Mouse (Mus musculus) megakaryocyte, embryonic 14.5 days (primary cell): ENCODE data around the gene March11.

Experiments
- FLI1 ChIP-seq: IDR thresholded peaks from 2 replicates; pipeline ENCODE4 v1.6.1; 2012; ENCODE audit warnings: low read length, inconsistent platforms, mixed read lengths
- GATA1 ChIP-seq: IDR thresholded peaks from 3 replicates; pipeline ENCODE4 v1.6.1; 2012; ENCODE audit warnings: mixed read lengths, low read length, inconsistent platforms, borderline replicate concordance

- no peak for TF ChIP-seq FLI1
- TF ChIP-seq GATA1 = no peak
These were observed 32.1 kb downstream of the March11 start for GRCm38 (mm10) chr15:26340966-26341365.
